Mouse (Mus musculus) lung, adult 10 weeks (tissue): Measurements from ENCODE around the gene Slc25a39. TPM values are rescaled to one million over a fixed set of nuclear protein-coding genes. Genes with fewer than 3 reads are reported as not detected.

Experiments used
- polyA plus RNA-seq: library from polyadenylated mRNA; stranded (reverse); fragments of 350-450 nt; fragmentation: Illumina TruSeq; extraction: RNeasy Lipid Tissue Mini Kit (QIAGEN cat#74804); gene quantifications from one replicate; pipeline ENCODE4 v1.2.3, GENCODE M21; 2014; ENCODE audit warnings: low read depth, low replicate concordance; ENCODE audit not compliant: insufficient read depth

Gene Slc25a39
- polyA plus RNA-seq, result 98.9 TPM

DNA sequence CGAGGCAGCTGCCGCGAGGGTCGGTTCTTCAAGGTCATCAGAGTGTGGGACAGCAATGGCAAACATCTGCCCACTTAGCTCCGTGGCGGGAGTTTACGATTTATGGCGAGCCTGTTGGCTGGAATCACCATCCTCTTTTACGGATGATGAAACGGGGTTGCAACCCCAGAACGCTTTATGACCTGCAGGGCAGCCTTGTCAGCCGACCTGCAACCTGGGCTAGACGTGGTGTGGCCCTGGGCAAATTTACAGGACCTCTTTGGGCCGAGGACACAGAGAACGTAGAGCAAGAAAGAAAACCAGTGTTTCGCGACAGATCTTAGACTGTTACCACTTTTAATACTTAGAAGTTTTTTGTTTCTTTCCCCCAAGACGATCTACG, at the start of gene Slc25a39:
Slc25a39 (minus strand) TSS at position 113 of the 382 bp plus-strand sequence.

DNA sequence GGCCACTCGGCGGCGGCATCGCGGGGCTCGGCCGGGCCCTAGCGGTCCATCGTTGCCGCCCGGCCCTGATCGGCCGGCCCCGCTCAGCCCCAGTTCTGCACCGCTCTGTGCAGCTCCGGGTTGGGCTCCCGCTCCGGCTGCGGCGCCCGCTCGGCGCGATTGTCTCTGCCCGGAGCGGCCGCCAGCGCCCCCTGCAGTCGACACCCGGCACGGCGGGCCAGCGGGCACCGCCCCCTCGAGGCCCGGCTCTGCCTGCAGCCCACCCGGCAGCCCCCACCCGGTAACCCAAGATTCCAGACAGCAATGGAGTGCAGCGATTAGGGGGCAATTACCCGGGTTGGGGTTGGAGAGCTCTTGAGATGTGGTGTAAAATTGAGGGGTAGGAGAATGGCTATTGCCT, 39.8 kb upstream of the Slc25a39 start, which contains the start of gene Fam171a2:
Fam171a2 (minus strand) TSS at position 186 of the 400 bp plus-strand sequence.

GRCm38 (mm10) chr11:102430121-102431017, 22.6 kb upstream of the Slc25a39 start, which contains the start of gene Grn:
Gene Grn, plus strand, starts transcription at chr11:102430315.

GRCm38 (mm10) chr11:102393238-102393634, 14.5 kb downstream of the Slc25a39 start, which contains the start of gene Rundc3a:
Gene Rundc3a, plus strand, starts transcription at chr11:102393403.

DNA sequence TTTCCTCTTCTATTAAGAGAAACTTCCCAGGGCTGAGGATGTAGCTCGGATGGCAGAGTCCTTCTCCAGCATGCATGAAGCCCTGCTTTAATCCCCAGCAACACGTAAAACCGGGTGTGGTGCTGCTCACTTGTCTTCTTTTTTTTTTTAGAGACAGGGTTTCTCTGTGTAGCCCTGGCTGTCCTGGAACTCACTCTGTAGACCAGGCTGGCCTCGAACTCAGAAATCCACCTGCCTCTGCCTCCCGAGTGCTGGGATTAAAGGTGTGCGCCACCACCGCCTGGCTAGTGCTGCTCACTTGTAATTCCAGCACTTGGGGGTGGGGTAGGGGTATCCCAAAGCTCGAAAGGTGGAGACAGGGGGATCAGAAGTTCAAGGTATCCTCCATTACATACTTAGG, 41.6 kb downstream of the Slc25a39 start, which contains the start of gene Slc4a1:
Slc4a1 (minus strand) TSS at position 101 of the 400 bp plus-strand sequence.

Other genes with a start within 250 kb of the Slc25a39 start
- 14.7 TPM for gene Lsm12, start 222.7 kb downstream of the Slc25a39 start, polyA plus RNA-seq
- gene G6pc3, start 218.3 kb downstream of the Slc25a39 start, polyA plus RNA-seq, result 23.3 TPM
- 49.2 TPM for gene Hdac5, start 177.8 kb downstream of the Slc25a39 start, polyA plus RNA-seq
- gene BC030867, start 159.1 kb downstream of the Slc25a39 start, polyA plus RNA-seq, result not detected
- not detected for gene Asb16, start 139.2 kb downstream of the Slc25a39 start, polyA plus RNA-seq
- 29.4 TPM for gene Tmub2, start 123.0 kb downstream of the Slc25a39 start, polyA plus RNA-seq
- gene Atxn7l3, start 111.3 kb downstream of the Slc25a39 start, polyA plus RNA-seq, result 19.6 TPM
- gene Ubtf, start 88.2 kb downstream of the Slc25a39 start, polyA plus RNA-seq, result 47.0 TPM
- 0.11 TPM for gene Slc4a1, start 41.7 kb downstream of the Slc25a39 start, polyA plus RNA-seq
- gene Rundc3a, start 14.5 kb downstream of the Slc25a39 start, polyA plus RNA-seq, result 1.3 TPM
- gene Grn, start 22.4 kb upstream of the Slc25a39 start, polyA plus RNA-seq, result 134 TPM
- gene Fam171a2, start 39.7 kb upstream of the Slc25a39 start, polyA plus RNA-seq, result 1.7 TPM
- 6.9 TPM for gene Itga2b, start 62.2 kb upstream of the Slc25a39 start, polyA plus RNA-seq
- gene Gpatch8, start 148.4 kb upstream of the Slc25a39 start, polyA plus RNA-seq, result 5.2 TPM
- gene Gm11627, start 171.5 kb upstream of the Slc25a39 start, polyA plus RNA-seq, result 9.5 TPM
- gene Fzd2, start 196.4 kb upstream of the Slc25a39 start, polyA plus RNA-seq, result 8.9 TPM